Mouse (Mus musculus) kidney, adult 2 months (tissue): Measurements from ENCODE around the gene Zfp423. TPM values are rescaled to one million over a fixed set of nuclear protein-coding genes. Genes with fewer than 3 reads are reported as not detected.

Experiments used
- DNase-seq: peaks from one replicate; pipeline ENCODE4 v3.0.0; 2021
- H3K27ac ChIP-seq: fragments of 200-500 bp; 2 replicates; pipeline ENCODE4 v1.5.1; 2012; ENCODE audit warnings: low read depth, low read length, control low read depth, inconsistent platforms; ENCODE audit not compliant: insufficient read depth
- H3K27me3 ChIP-seq: fragments of 200-500 bp; replicated peaks from 2 replicates; pipeline ENCODE4 v1.6.1; 2012; ENCODE audit warnings: mild to moderate bottlenecking, moderate library complexity, low read length, inconsistent platforms; ENCODE audit not compliant: control insufficient read depth, insufficient read depth
- H3K36me3 ChIP-seq: fragments of 200-500 bp; 2 replicates; pipeline ENCODE4 v1.6.1; 2012; ENCODE audit warnings: mild to moderate bottlenecking, moderate library complexity, low read length, inconsistent platforms; ENCODE audit not compliant: control insufficient read depth, insufficient read depth
- H3K4me1 ChIP-seq: fragments of 200-500 bp; 2 replicates; pipeline ENCODE4 v1.6.1; 2011; ENCODE audit warnings: low read length; ENCODE audit not compliant: control insufficient read depth, insufficient read depth
- H3K4me3 ChIP-seq: fragments of 200-500 bp; 2 replicates; pipeline ENCODE4 v1.5.1; 2011; ENCODE audit warnings: mild to moderate bottlenecking, low read depth, low read length, control low read depth; ENCODE audit not compliant: insufficient read depth
- CTCF ChIP-seq: fragments of 200-500 bp; conservative IDR thresholded peaks from 2 replicates; pipeline ENCODE4 v1.5.1; 2011; ENCODE audit warnings: low read depth, mild to moderate bottlenecking, control low read depth, low read length, moderate library complexity, mixed read lengths; ENCODE audit not compliant: insufficient read depth, insufficient read length
- POLR2A ChIP-seq: fragments of 200-500 bp; IDR thresholded peaks from one replicate; pipeline ENCODE4 v1.6.1; 2011; ENCODE audit warnings: low read depth, low read length, control low read depth
- WGBS: fragments of 180-500 bp; shearing (Covaris S2); methylation state at CpG from one replicate; pipeline ENCODE4 v1.1.7; 2018; 5-methylcytosine and 5-hydroxymethylcytosine counted together
- polyA plus RNA-seq: library from polyadenylated mRNA; depleted of rRNA; stranded (reverse); fragments of >200 nt; gene quantifications from 2 replicates; pipeline ENCODE4 v1.2.3, GENCODE M21; 2012

Zfp423 gene
- polyA plus RNA-seq, 1 experiment = 4.1 TPM

GRCm38 (mm10) chr8:87895203-87896041 is 64.0 kb downstream of the Zfp423 start:
- WGBS = 76% methylated on average over 13 of the region's 13 CpGs
- no peak overlapping the region for H3K27ac ChIP-seq
- H3K4me1 ChIP-seq = no peaks in the 10 kb centered on the region

GRCm38 (mm10) chr8:87894287-87894686 is 65.1 kb downstream of the Zfp423 start:
- Histone ChIP-seq H3K27me3 (no peaks in the 10 kb centered on the region), H3K4me3 (no peak overlapping the region), H3K27ac (no peak overlapping the region), H3K4me1 (no peaks in the 10 kb centered on the region), H3K36me3 (no peaks in the 10 kb centered on the region)
- DNase-seq = no peak
- TF ChIP-seq CTCF (no peak), POLR2A (no peak)
- WGBS = 79% methylated on average over 8 of the region's 8 CpGs

More at GRCm38 (mm10) chr8:87895203-87896041, 64.0 kb downstream of the Zfp423 start:
- Histone ChIP-seq H3K4me3 (no peak overlapping the region), H3K27me3 (no peaks in the 10 kb centered on the region), H3K36me3 (no peaks in the 10 kb centered on the region)
- TF ChIP-seq CTCF (no peak), POLR2A (no peak)
- DNase-seq = no peak

GRCm38 (mm10) chr8:87893547-87893946 is 65.8 kb downstream of the Zfp423 start:
- DNase-seq = peak; percentile 19
- no peaks in the 10 kb centered on the region for H3K4me1 ChIP-seq
- WGBS = 45% methylated on average over 6 of the region's 6 CpGs
- H3K4me3 ChIP-seq = no peak overlapping the region
- H3K27me3 ChIP-seq = no peaks in the 10 kb centered on the region
- TF ChIP-seq POLR2A (no peak), CTCF (no peak)
- no peaks in the 10 kb centered on the region for H3K36me3 ChIP-seq
- no peak overlapping the region for H3K27ac ChIP-seq

GRCm38 (mm10) chr8:87892891-87893290 is 66.5 kb downstream of the Zfp423 start:
- H3K4me3 ChIP-seq = no peak overlapping the region
- H3K36me3 ChIP-seq = no peaks in the 10 kb centered on the region
- no peak overlapping the region for H3K27ac ChIP-seq
- WGBS = 84% methylated on average over 6 of the region's 6 CpGs
- no peak for DNase-seq
- TF ChIP-seq CTCF (no peak), POLR2A (no peak)
- no peaks in the 10 kb centered on the region for H3K4me1 ChIP-seq
- H3K27me3 ChIP-seq = no peaks in the 10 kb centered on the region

- Histone ChIP-seq H3K4me3 (no peak overlapping the region), H3K36me3 (no peaks in the 10 kb centered on the region), H3K27ac (no peak overlapping the region), H3K27me3 (no peaks in the 10 kb centered on the region), H3K4me1 (no peaks in the 10 kb centered on the region)
- TF ChIP-seq CTCF = no peak
- TF ChIP-seq POLR2A = no peak
- DNase-seq = peak; percentile 53
Measured at GRCm38 (mm10) chr8:87891884-87892283, 67.5 kb downstream of the Zfp423 start.

DNA sequence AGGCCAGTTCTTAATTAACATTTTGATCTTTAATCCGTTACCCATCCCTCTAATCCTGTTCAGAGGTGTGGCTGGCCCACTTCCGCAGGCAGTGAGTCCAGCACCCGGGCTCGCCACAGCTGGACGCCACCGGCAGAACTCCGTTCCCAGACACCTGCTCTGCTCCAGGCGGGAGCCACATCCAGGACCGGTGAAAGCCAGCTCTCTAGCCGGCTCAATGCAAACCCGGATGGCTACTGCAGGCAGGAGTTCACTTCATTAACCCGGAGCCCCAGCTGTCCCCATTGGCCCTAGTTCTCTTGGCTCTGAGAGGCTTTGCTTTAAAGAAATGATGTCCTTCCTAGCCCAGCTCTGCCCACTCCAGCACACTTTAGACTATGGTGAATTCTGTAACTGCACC is 71.4 kb downstream of the Zfp423 start:
- Histone ChIP-seq H3K27ac (no peak overlapping the region), H3K27me3 (no peaks in the 10 kb centered on the region), H3K36me3 (no peaks in the 10 kb centered on the region), H3K4me3 (no peak overlapping the region), H3K4me1 (no peaks in the 10 kb centered on the region)
- DNase-seq = no peak
- no peak for TF ChIP-seq POLR2A
- TF ChIP-seq CTCF = no peak
- WGBS = 51% methylated on average over 12 of the region's 12 CpGs

- no peaks in the 10 kb centered on the region for H3K36me3 ChIP-seq
- TF ChIP-seq POLR2A = no peak
- 90% methylated on average over 2 of the region's 2 CpGs for WGBS
- H3K27me3 ChIP-seq = no peaks in the 10 kb centered on the region
- H3K27ac ChIP-seq = no peak overlapping the region
- H3K4me1 ChIP-seq = no peaks in the 10 kb centered on the region
- H3K4me3 ChIP-seq = no peak overlapping the region
- DNase-seq = no peak
Measured at GRCm38 (mm10) chr8:87881088-87881487, 78.3 kb downstream of the Zfp423 start.
